Mouse (Mus musculus) C2C12 (cell line): ENCODE measurements at regions not wholly inside any gene's neighbourhood (a gene's known extent, or its start where the extent isn't known, plus 50 kb on each side); places are given as distances from the start of the nearest gene placed in this dataset.

Experiments used
- CEBPB ChIP-seq: IDR thresholded peaks from one replicate; pipeline ENCODE4 v1.6.1; 2011; ENCODE audit warnings: low read depth, mild to moderate bottlenecking, control low read depth, moderate library complexity
- CTCF ChIP-seq: IDR thresholded peaks from one replicate; pipeline ENCODE4 v1.5.1; 2011; ENCODE audit not compliant: control insufficient read depth, insufficient read depth, insufficient read length
- MAX ChIP-seq: IDR thresholded peaks from one replicate; pipeline ENCODE4 v1.6.1; 2011; ENCODE audit warnings: mild to moderate bottlenecking, control low read depth
- MYOG ChIP-seq: IDR thresholded peaks from one replicate; pipeline ENCODE4 v1.6.1; 2011; ENCODE audit not compliant: control insufficient read depth, insufficient read length; ENCODE audit errors: extremely low read depth
- USF1 ChIP-seq: IDR thresholded peaks from one replicate; pipeline ENCODE4 v1.6.1; 2011; ENCODE audit warnings: low read depth, mild to moderate bottlenecking, control low read depth, moderate library complexity

DNA sequence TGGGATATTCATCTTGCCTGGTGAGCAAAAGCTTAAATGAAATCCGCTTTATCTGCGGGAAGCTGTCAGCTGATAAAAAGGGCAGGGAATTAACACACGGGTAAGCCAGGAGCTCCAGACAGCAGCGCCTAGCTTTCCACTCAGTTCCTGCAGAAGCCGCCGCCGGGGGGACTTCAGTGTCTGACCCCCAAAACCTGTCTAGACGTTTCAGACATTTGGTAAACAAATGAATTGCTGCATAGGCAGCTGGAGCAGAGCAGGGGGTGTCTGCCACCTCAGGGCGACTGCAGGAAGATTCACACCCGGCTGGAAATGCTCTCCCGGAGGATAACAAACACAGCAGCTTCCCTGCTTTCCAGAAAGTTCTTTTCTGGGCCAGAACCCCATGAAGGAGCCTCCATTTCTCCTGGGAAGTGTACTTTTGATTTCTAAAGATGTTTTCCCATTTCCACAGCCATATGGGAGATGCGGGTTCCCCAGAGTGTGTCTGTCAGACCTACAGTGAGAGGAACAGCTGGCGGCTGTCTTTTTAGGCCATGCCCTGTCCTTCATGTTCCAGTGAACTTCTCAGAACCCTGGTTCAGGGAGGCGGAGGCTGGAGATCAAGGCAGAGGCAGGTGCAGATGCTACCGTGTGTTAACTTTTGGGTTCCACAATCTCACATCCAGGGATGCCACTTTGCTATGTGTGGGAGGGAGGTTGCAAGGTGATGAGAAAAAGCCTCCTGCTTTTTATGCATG, 58.7 kb upstream of the Pmepa1 start:
- TF ChIP-seq CTCF: no peak
- TF ChIP-seq MYOG: no peak
- no peak for TF ChIP-seq USF1
- TF ChIP-seq MAX: no peak
- TF ChIP-seq CEBPB: no peak
